Mouse (Mus musculus) kidney, embryonic 16.5 days (tissue): Measurements from ENCODE around the gene Gyg. TPM values are rescaled to one million over a fixed set of nuclear protein-coding genes. Genes with fewer than 3 reads are reported as not detected.
"Not testable (repeated sequence)": the region's sequence is repeated elsewhere in the genome, so short reads cannot be mapped to it uniquely, and the experiment has no call there.

Source experiments
- ATAC-seq: fragments of 200-750 bp; cut with Nextera tagmentation; 2 replicates; pipeline ENCODE4 v1.8.0; 2017; ENCODE audit warnings: moderate TSS enrichment; ENCODE audit not compliant: low FRiP score, low TSS enrichment
- H3K27ac ChIP-seq: fragments of 300-500 bp; sonication (generic); 2 replicates; pipeline ENCODE4 v1.5.1; 2014; ENCODE audit warnings: low read length
- H3K27me3 ChIP-seq: fragments of 300-500 bp; sonication (generic); 2 replicates; pipeline ENCODE4 v1.6.1; 2014; ENCODE audit warnings: low read length, control low read depth, mixed read lengths; ENCODE audit not compliant: insufficient read depth
- H3K36me3 ChIP-seq: fragments of 300-500 bp; sonication (generic); 2 replicates; pipeline ENCODE4 v1.6.1; 2014; ENCODE audit warnings: low read length, control low read depth, mixed read lengths; ENCODE audit not compliant: insufficient read depth
- H3K4me1 ChIP-seq: fragments of 300-500 bp; sonication (generic); 2 replicates; pipeline ENCODE4 v1.6.1; 2014; ENCODE audit warnings: low read length, control low read depth, mixed read lengths; ENCODE audit not compliant: insufficient read depth
- H3K4me2 ChIP-seq: fragments of 300-500 bp; sonication (generic); replicated peaks from 2 replicates; pipeline ENCODE4 v1.6.1; 2014; ENCODE audit warnings: low read depth, low read length
- H3K4me3 ChIP-seq: fragments of 300-500 bp; sonication (generic); 2 replicates; pipeline ENCODE4 v1.5.1; 2014; ENCODE audit warnings: mild to moderate bottlenecking, low read length
- H3K9ac ChIP-seq: fragments of 300-500 bp; sonication (generic); replicated peaks from 2 replicates; pipeline ENCODE4 v1.6.1; 2014; ENCODE audit warnings: low read length
- H3K9me3 ChIP-seq: fragments of 300-500 bp; sonication (generic); 2 replicates; pipeline ENCODE4 v1.6.1; 2016; ENCODE audit warnings: low read length, control low read depth
- WGBS: fragments of 180-500 bp; shearing (Covaris S2); extraction: QIAGEN DNeasy Blood & Tissue Kit; methylation state at CpG from one replicate; pipeline ENCODE4 v1.1.7; 2014; 5-methylcytosine and 5-hydroxymethylcytosine counted together
- polyA plus RNA-seq: library from polyadenylated mRNA; unstranded; fragments of >200 nt; fragmentation: Nextera tagmentation; extraction: Ambion mirVana; gene quantifications from 2 replicates; pipeline ENCODE4 v1.2.1, GENCODE M21; 2015

Gyg gene
- polyA plus RNA-seq, 1 experiment from 2014 or later: 48.0 TPM

GRCm38 (mm10) chr3:20133745-20134144 lies 21.4 kb downstream of the Gyg start:
- no peak overlapping the region for H3K9ac ChIP-seq
- H3K4me3 ChIP-seq: no peak overlapping the region
- H3K4me1 ChIP-seq: no peaks in the 10 kb centered on the region
- no peak for ATAC-seq
- 65% methylated on average over 1 of the region's 1 CpGs for WGBS
- no peaks in the 10 kb centered on the region for H3K9me3 ChIP-seq
- H3K27ac ChIP-seq: no peak overlapping the region
- H3K36me3 ChIP-seq: no peaks in the 10 kb centered on the region
- no peak overlapping the region for H3K4me2 ChIP-seq
- H3K27me3 ChIP-seq: no peaks in the 10 kb centered on the region

GRCm38 (mm10) chr3:20132731-20133130 lies 22.4 kb downstream of the Gyg start:
- no peak overlapping the region for H3K4me3 ChIP-seq
- no peaks in the 10 kb centered on the region for H3K4me1 ChIP-seq
- no peaks in the 10 kb centered on the region for H3K27me3 ChIP-seq
- H3K36me3 ChIP-seq: 0 out of 2 replicates have a peak, but pooled peaks cover 2% of the 10 kb centered on the region
- no peak overlapping the region for H3K4me2 ChIP-seq
- ATAC-seq: no peak
- H3K27ac ChIP-seq: no peak overlapping the region
- no peak overlapping the region for H3K9ac ChIP-seq
- no peaks in the 10 kb centered on the region for H3K9me3 ChIP-seq
- WGBS: 73% methylated on average over 1 of the region's 1 CpGs

DNA sequence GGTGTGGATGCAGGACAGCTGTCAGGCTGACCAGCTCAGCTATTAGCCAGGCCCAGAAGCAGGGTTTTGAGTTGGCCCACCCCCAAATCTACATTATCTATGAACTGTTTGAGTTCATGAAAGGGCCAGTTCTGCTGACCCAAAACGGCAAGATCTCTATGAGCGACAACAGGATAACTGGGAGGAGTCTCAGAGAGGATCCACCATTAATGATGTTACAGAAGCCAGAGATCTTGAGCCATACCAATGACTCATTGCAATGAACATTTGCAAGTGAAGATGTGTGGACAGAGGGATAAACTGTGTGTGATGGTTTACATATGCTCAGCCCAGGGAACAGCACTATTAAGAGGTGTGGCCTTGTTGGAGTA lies 23.8 kb downstream of the Gyg start:
- H3K9ac ChIP-seq: no peak overlapping the region
- H3K4me2 ChIP-seq: no peak overlapping the region
- H3K4me3 ChIP-seq: no peak overlapping the region
- no peak overlapping the region for H3K27ac ChIP-seq
- no peaks in the 10 kb centered on the region for H3K27me3 ChIP-seq
- WGBS: 84% methylated on average over 2 of the region's 2 CpGs
- no peak for ATAC-seq
- no peaks in the 10 kb centered on the region for H3K4me1 ChIP-seq
- 0 out of 2 replicates have a peak, but pooled peaks cover 3% of the 10 kb centered on the region for H3K36me3 ChIP-seq
- no peaks in the 10 kb centered on the region for H3K9me3 ChIP-seq

DNA sequence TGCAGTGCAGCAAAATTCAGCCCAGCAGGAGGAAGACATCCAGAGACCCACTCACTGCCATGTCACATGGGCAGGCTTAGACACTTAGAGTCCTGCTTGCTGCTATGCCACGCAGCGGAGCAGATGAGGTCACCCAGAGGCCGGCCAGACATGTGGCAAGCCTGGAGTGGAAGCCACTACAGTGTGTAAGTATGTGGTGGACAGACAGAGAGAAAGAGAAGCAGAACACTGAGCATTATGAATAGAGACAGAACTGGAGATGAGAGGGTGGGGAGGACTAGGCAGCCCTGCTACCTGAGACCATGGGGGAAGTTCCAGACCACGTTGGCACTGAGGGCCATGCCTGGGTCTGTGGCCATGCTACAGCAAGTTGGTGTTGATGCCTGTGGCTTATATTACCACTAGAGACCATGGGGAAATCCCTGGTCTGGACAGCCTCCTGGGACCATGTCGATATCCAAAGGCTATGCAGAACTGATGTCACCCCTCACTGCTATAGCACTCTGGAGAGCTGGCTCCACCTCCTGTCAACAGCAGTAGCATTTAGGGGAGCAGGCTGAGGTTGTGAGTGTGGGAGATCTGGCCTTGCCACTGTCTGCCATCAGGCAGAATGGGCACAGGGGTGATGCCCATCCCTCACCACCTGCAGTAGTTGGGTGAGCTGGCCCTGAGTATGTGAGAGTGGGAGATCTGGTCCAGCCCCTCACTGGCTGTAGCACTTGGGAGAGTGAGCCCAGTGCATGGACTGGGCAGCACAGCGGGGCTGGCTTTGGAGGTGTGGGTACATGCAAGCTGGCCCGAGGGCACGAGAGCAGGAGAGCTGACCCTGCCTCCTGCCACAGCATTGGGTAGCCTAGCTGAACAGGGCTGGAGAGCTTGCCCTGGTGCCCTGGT lies 24.4 kb downstream of the Gyg start:
- 89% methylated on average over 8 of the region's 8 CpGs for WGBS
- Histone ChIP-seq H3K27ac (no peak overlapping the region), H3K4me3 (no peak overlapping the region), H3K9ac (no peak overlapping the region), H3K9me3 (no peaks in the 10 kb centered on the region), H3K36me3 (0 out of 2 replicates have a peak, but pooled peaks cover 3% of the 10 kb centered on the region), H3K4me1 (no peaks in the 10 kb centered on the region), H3K4me2 (no peak overlapping the region), H3K27me3 (no peaks in the 10 kb centered on the region)
- ATAC-seq: peak; percentile 59; the same call in 1 of the 2 replicates

DNA sequence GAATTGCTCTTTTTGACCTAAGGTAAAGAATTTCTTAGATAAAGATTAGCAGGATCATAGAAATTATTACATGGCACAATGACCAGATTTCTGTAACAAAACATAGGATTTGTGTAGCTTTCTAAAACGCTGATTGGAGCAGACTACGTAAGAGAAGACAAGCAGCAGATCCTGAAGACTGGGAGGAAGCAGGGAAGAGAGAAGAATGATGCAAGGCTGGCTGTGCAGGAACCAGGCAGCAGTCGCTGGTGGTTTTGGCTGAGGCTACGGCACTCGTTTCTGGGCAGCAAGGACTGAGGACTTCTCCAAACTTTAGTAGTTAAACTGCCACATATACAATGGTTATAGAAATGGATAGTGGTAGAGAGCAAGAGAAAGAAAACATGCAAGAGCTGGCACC lies 25.6 kb downstream of the Gyg start:
- no peak overlapping the region for H3K27ac ChIP-seq
- 0 out of 2 replicates have a peak, but pooled peaks cover 3% of the 10 kb centered on the region for H3K36me3 ChIP-seq
- no peaks in the 10 kb centered on the region for H3K27me3 ChIP-seq
- H3K9me3 ChIP-seq: no peaks in the 10 kb centered on the region
- WGBS: 91% methylated on average over 5 of the region's 5 CpGs
- no peak for ATAC-seq
- no peaks in the 10 kb centered on the region for H3K4me1 ChIP-seq
- H3K9ac ChIP-seq: no peak overlapping the region
- no peak overlapping the region for H3K4me2 ChIP-seq
- H3K4me3 ChIP-seq: no peak overlapping the region

DNA sequence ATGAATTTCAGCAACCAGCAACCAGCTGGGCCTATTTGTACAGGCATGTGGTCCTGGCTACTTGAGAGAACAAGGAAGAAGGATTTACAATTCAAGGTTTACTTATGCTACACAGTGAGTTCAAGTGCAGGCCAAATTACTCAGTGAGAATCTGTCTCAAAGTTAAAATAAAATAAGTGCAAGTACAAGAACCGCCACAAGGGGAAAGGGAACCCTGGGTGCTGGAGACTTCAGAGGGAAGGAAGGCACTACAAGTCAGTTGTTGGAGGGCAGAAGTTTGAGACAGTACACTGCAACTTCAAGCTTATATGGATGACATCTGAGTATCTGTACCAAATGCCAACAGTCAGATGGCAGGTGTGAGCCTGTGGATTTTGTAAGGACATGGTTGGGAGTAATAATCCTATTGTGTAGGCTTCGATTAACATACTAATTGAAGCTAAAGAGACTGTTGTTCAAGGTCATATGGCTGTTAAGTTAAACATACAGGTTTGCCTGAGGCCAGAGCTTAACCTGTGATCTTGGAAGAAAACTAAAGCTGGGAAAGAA lies 28.0 kb downstream of the Gyg start:
- WGBS: 89% methylated on average over 2 of the region's 2 CpGs

DNA sequence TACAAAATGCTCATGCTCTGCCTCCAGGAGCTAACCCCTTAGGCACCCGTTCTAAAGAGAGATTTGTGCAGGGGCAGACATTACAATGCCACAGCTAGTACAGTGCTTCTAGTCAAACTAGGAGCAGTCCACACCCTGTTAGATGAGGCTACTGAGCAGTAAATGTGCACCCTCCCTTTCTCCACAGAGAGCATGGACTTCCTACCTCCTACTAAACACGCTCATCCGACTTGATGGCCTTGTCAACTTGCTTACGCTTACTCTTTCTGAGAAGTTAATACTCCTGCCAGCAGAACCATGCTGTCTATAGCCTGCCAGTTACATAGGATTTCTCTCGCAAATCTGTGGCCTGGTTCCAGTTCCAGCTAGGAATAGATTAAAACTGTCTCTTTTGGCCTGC lies 29.5 kb downstream of the Gyg start:
- no peaks in the 10 kb centered on the region for H3K9me3 ChIP-seq
- no peak overlapping the region for H3K4me2 ChIP-seq
- no peaks in the 10 kb centered on the region for H3K4me1 ChIP-seq
- H3K4me3 ChIP-seq: no peak overlapping the region
- ATAC-seq: no peak
- H3K9ac ChIP-seq: no peak overlapping the region
- H3K27ac ChIP-seq: no peak overlapping the region
- H3K36me3 ChIP-seq: peaks cover 16% of the 10 kb centered on the region
- 92% methylated on average over 5 of the region's 5 CpGs for WGBS
- H3K27me3 ChIP-seq: no peaks in the 10 kb centered on the region

More for the DNA sequence above, 28.0 kb downstream of the Gyg start:
- ATAC-seq: no peak
- Histone ChIP-seq H3K9ac (no peak overlapping the region), H3K4me2 (no peak overlapping the region), H3K27me3 (no peaks in the 10 kb centered on the region), H3K4me3 (no peak overlapping the region), H3K9me3 (no peaks in the 10 kb centered on the region), H3K27ac (no peak overlapping the region), H3K4me1 (no peaks in the 10 kb centered on the region), H3K36me3 (peaks cover 13% of the 10 kb centered on the region)

DNA sequence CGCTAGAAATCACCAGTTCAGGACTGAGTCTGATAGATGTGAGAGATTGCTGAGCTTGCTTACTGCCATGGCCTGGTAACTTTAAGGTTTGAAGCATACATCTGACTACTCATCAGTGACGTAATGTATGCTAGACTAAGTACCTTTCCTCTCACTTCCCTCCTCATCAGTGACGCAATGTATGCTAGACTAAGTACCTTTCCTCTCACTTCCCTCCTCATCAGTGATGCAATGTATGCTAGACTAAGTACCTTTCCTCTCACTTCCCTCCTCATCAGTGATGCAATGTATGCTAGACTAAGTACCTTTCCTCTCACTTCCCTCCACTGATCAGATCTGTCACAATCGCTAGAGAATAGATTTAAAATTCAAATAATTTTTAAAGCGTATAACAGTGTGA lies 33.5 kb downstream of the Gyg start:
- not testable (repeated sequence) for ATAC-seq, H3K4me2 ChIP-seq, H3K4me3 ChIP-seq, H3K27me3 ChIP-seq, H3K9me3 ChIP-seq, H3K9ac ChIP-seq, H3K27ac ChIP-seq, H3K4me1 ChIP-seq
- WGBS: 92% methylated on average over 5 of the region's 5 CpGs
- H3K36me3 ChIP-seq: peaks cover 16% of the 10 kb centered on the region

DNA sequence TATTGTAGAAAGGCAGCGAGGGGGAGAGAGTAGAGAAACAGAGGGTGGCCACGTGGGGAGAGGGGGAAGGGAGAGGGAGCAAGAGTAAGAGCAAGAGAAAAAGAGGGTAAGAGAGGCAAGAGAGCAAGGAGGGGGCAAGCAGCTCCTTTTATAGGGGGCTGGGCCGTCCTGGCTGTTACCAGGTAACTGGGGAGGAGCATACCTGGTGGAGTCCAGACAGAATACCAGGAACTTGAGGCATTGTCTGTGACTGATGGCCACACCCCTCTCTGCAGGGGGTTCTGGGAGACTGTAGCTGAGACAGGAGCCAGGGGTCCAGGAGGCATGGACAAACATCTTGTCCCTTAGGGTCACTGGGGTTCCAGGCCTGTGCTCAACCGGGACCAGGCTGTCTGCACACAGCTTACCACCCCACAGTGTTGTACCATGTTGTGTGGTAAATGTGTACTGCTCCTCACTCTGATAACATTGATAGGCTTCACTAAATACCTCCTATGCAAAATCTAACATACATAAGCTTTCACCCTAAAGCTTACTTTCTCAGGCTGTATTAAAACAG lies 35.4 kb downstream of the Gyg start:
- no peak overlapping the region for H3K27ac ChIP-seq
- H3K4me3 ChIP-seq: no peak overlapping the region
- no peak overlapping the region for H3K9ac ChIP-seq
- H3K9me3 ChIP-seq: no peaks in the 10 kb centered on the region
- ATAC-seq: peak; percentile 46; the same call in 1 of the 2 replicates
- H3K36me3 ChIP-seq: peaks cover 16% of the 10 kb centered on the region
- no peaks in the 10 kb centered on the region for H3K4me1 ChIP-seq
- 65% methylated on average over 4 of the region's 4 CpGs for WGBS
- no peaks in the 10 kb centered on the region for H3K27me3 ChIP-seq
- H3K4me2 ChIP-seq: no peak overlapping the region
